Mouse (Mus musculus) heart, embryonic 14.5 days (tissue): Measurements from ENCODE around the gene Pld1. TPM values are rescaled to one million over a fixed set of nuclear protein-coding genes. Genes with fewer than 3 reads are reported as not detected.

Experiments
- ATAC-seq: fragments of 200-750 bp; cut with Nextera tagmentation; 2 replicates; pipeline ENCODE4 v1.8.0; 2017; ENCODE audit warnings: low read depth, moderate TSS enrichment; ENCODE audit not compliant: insufficient number of reproducible peaks, insufficient read depth, low FRiP score
- H3K27ac ChIP-seq, 2 experiments: fragments of 200-500 bp in 1 of 2; fragments of 300-500 bp in 1 of 2; sonication (generic) in 1 of 2; replicated peaks in 1 of 2; 2 replicates each; pipeline ENCODE4 v1.5.1; 2012 to 2014; ENCODE audit warnings: low read depth in 2 of 2, low read length in 2 of 2, control low read depth in 1 of 2, mild to moderate bottlenecking in 1 of 2, mixed read lengths in 1 of 2; ENCODE audit not compliant: control insufficient read depth in 1 of 2, insufficient read depth in 1 of 2
- H3K27me3 ChIP-seq: fragments of 300-500 bp; sonication (generic); 2 replicates; pipeline ENCODE4 v1.6.1; 2014; ENCODE audit warnings: mild to moderate bottlenecking, low read length, control low read depth; ENCODE audit not compliant: control insufficient read depth, insufficient read depth
- H3K36me3 ChIP-seq: fragments of 300-500 bp; sonication (generic); 2 replicates; pipeline ENCODE4 v1.6.1; 2014; ENCODE audit warnings: mild to moderate bottlenecking, control low read depth, low read length, mixed read lengths; ENCODE audit not compliant: control insufficient read depth, insufficient read depth
- H3K4me1 ChIP-seq, 2 experiments: fragments of 200-500 bp in 1 of 2; fragments of 300-500 bp in 1 of 2; sonication (generic) in 1 of 2; 2 replicates each; pipeline ENCODE4 v1.6.1; 2012 to 2014; ENCODE audit warnings: low read length in 2 of 2, control low read depth in 1 of 2, mixed read lengths in 1 of 2; ENCODE audit not compliant: control insufficient read depth in 2 of 2, insufficient read depth in 2 of 2
- H3K4me2 ChIP-seq: fragments of 300-500 bp; sonication (generic); 2 replicates; pipeline ENCODE4 v1.6.1; 2014; ENCODE audit warnings: mild to moderate bottlenecking, low read length
- H3K4me3 ChIP-seq, 2 experiments: fragments of 200-500 bp in 1 of 2; fragments of 300-500 bp in 1 of 2; sonication (generic) in 1 of 2; 2 replicates each; pipeline ENCODE4 v1.5.1; 2012 to 2014; ENCODE audit warnings: low read length in 2 of 2, mild to moderate bottlenecking in 2 of 2, control low read depth in 1 of 2, low read depth in 1 of 2, moderate library complexity in 1 of 2; ENCODE audit not compliant: control insufficient read depth in 1 of 2, insufficient read depth in 1 of 2
- H3K9ac ChIP-seq: fragments of 300-500 bp; sonication (generic); 2 replicates; pipeline ENCODE4 v1.6.1; 2014; ENCODE audit warnings: mild to moderate bottlenecking, low read length
- H3K9me3 ChIP-seq: fragments of 300-500 bp; sonication (generic); 2 replicates; pipeline ENCODE4 v1.6.1; 2016; ENCODE audit warnings: low read length, control low read depth; ENCODE audit not compliant: control insufficient read depth
- WGBS: fragments of 180-500 bp; shearing (Covaris S2); extraction: QIAGEN DNeasy Blood & Tissue Kit; methylation state at CpG from one replicate; pipeline ENCODE4 v1.1.7; 2014; 5-methylcytosine and 5-hydroxymethylcytosine counted together
- polyA plus RNA-seq: library from polyadenylated mRNA; unstranded; fragments of >200 nt; fragmentation: Nextera tagmentation; extraction: Ambion mirVana; gene quantifications from 2 replicates; pipeline ENCODE4 v1.2.1, GENCODE M21; 2014

Gene Pld1
- polyA plus RNA-seq, 1 experiment from 2014 or later, result 9.0 TPM

- H3K4me3 ChIP-seq, result no peak overlapping the region
- H3K4me2 ChIP-seq, result no peak overlapping the region
- H3K9ac ChIP-seq, result no peak overlapping the region
- no peak overlapping the region for H3K27ac ChIP-seq
- H3K27me3 ChIP-seq, result no peaks in the 10 kb centered on the region
- no peak for ATAC-seq
- H3K4me1 ChIP-seq, result peaks cover 0 to 13% of the 10 kb centered on the region in 2 experiments; a peak in 2 of 4 replicates
- H3K36me3 ChIP-seq, result no peaks in the 10 kb centered on the region
- H3K9me3 ChIP-seq, result no peaks in the 10 kb centered on the region
- WGBS, result 29% methylated on average over 7 of the region's 7 CpGs
Measured at GRCm38 (mm10) chr3:27982436-27983017, 44.0 kb downstream of the Pld1 start.

GRCm38 (mm10) chr3:27983274-27983673 is 44.8 kb downstream of the Pld1 start:
- Histone ChIP-seq H3K27me3 (no peaks in the 10 kb centered on the region), H3K4me1 (peaks cover 5 to 21% of the 10 kb centered on the region in 2 experiments; a peak in 3 of 4 replicates), H3K27ac (no peak overlapping the region), H3K36me3 (no peaks in the 10 kb centered on the region), H3K4me2 (no peak overlapping the region; the same call in 1 of the 2 replicates), H3K9ac (no peak overlapping the region), H3K9me3 (no peaks in the 10 kb centered on the region), H3K4me3 (no peak overlapping the region)
- 82% methylated on average over 2 of the region's 2 CpGs for WGBS
- ATAC-seq, result no peak

- Histone ChIP-seq H3K27me3 (no peaks in the 10 kb centered on the region), H3K27ac (peak overlapping the region; percentile 81 to 86), H3K4me2 (peak overlapping the region; percentile 69), H3K4me1 (peaks cover 5 to 28% of the 10 kb centered on the region in 2 experiments; a peak in 3 of 4 replicates), H3K9me3 (no peaks in the 10 kb centered on the region), H3K9ac (peak overlapping the region; percentile 69), H3K36me3 (no peaks in the 10 kb centered on the region), H3K4me3 (peak overlapping the region; percentile 40 to 48)
- peak; percentile 91 for ATAC-seq
- WGBS, result 14% methylated on average over 14 of the region's 14 CpGs
Measured at GRCm38 (mm10) chr3:27983935-27984577, 45.6 kb downstream of the Pld1 start.

- Histone ChIP-seq H3K27ac (peak overlapping the region; percentile 62 to 81; a peak in 3 of 4 replicates), H3K4me2 (peak overlapping the region; percentile 69), H3K27me3 (no peaks in the 10 kb centered on the region), H3K9ac (peak overlapping the region; percentile 69), H3K4me3 (peak overlapping the region; percentile 2 to 48; a peak in 3 of 4 replicates), H3K9me3 (no peaks in the 10 kb centered on the region), H3K36me3 (no peaks in the 10 kb centered on the region), H3K4me1 (peaks cover 5 to 29% of the 10 kb centered on the region in 2 experiments; a peak in 3 of 4 replicates)
- no peak for ATAC-seq
- 49% methylated on average over 4 of the region's 4 CpGs for WGBS
Measured at GRCm38 (mm10) chr3:27984620-27985019, 46.1 kb downstream of the Pld1 start.

GRCm38 (mm10) chr3:27985344-27985743 is 46.8 kb downstream of the Pld1 start:
- Histone ChIP-seq H3K9me3 (no peaks in the 10 kb centered on the region), H3K4me2 (peak overlapping the region; percentile 69; the same call in 1 of the 2 replicates), H3K4me1 (peaks cover 5 to 29% of the 10 kb centered on the region in 2 experiments; a peak in 3 of 4 replicates), H3K9ac (no peak overlapping the region), H3K27ac (no peak overlapping the region), H3K4me3 (no peak overlapping the region), H3K27me3 (no peaks in the 10 kb centered on the region), H3K36me3 (no peaks in the 10 kb centered on the region)
- 89% methylated on average over 5 of the region's 5 CpGs for WGBS
- ATAC-seq, result no peak

- Histone ChIP-seq H3K4me2 (peak overlapping the region; percentile 50), H3K27me3 (no peaks in the 10 kb centered on the region), H3K9me3 (no peaks in the 10 kb centered on the region), H3K9ac (0 out of 2 replicates have a peak overlapping the region, but pooled peaks have one; percentile 10), H3K4me3 (no peak overlapping the region), H3K36me3 (no peaks in the 10 kb centered on the region), H3K27ac (peak overlapping the region in 1 of 2 experiments; percentile 66; a peak in 2 of 4 replicates), H3K4me1 (peaks cover 5 to 29% of the 10 kb centered on the region in 2 experiments; a peak in 3 of 4 replicates)
- 10% methylated on average over 8 of the region's 8 CpGs for WGBS
- no peak for ATAC-seq
Measured at GRCm38 (mm10) chr3:27987891-27988536, 49.5 kb downstream of the Pld1 start.

- no peaks in the 10 kb centered on the region for H3K9me3 ChIP-seq
- no peak overlapping the region for H3K27ac ChIP-seq
- ATAC-seq, result no peak
- no peak overlapping the region for H3K9ac ChIP-seq
- no peaks in the 10 kb centered on the region for H3K36me3 ChIP-seq
- H3K4me1 ChIP-seq, result peaks cover 5 to 18% of the 10 kb centered on the region in 2 experiments; a peak in 3 of 4 replicates
- 91% methylated on average over 2 of the region's 2 CpGs for WGBS
- H3K4me2 ChIP-seq, result no peak overlapping the region
- no peak overlapping the region for H3K4me3 ChIP-seq
- H3K27me3 ChIP-seq, result no peaks in the 10 kb centered on the region
Measured at GRCm38 (mm10) chr3:27991100-27991703, 52.7 kb downstream of the Pld1 start.
